Mouse (Mus musculus): ENCODE data around the gene Iqcf1.

Iqcf1 gene

DNA sequence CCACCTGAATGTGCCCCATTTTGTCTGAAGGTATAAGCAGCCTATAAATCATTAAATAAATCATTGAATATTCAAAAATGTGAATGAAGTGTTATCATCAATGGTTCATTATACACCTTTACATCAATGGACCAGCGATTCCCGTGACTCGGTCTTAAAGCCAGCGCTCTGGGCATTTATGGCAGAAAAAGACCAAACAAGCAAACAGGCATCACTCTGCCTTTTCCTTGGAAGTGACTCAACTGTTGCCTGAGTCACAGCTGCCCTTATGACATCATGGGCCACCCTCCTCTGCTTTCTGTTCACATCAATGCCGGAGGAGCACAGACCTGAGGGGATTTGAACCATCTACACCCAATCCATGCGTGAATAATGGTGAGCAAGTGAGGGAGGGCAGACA is at the start of gene Iqcf1:
Iqcf1 (plus strand) TSS at position 301 of the 400 bp plus-strand sequence.
- no peak for DNase-seq (ENCODE audit: low spot score)

DNA sequence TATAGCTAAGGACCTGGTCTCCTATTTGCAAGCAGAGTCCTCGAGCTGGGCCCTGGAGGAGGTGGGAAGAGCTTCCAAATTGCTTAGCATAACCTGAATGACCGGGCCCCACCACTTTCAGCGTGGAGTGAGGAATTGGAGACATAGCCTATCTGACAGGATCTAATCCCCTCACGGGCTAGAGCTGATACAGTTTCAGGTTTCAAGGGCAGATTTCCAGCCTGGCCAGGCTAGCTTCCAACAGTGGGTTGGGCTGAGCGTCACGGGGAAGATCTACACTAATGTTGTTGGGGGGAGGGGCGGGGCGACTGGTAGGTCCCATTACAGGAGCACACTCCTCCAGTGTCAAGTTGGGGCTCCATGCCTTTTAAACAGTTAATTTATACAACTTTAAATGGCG is 49.1 kb upstream of the Iqcf1 start:
- DNase-seq (ENCODE audit: low spot score): no peak

DNA sequence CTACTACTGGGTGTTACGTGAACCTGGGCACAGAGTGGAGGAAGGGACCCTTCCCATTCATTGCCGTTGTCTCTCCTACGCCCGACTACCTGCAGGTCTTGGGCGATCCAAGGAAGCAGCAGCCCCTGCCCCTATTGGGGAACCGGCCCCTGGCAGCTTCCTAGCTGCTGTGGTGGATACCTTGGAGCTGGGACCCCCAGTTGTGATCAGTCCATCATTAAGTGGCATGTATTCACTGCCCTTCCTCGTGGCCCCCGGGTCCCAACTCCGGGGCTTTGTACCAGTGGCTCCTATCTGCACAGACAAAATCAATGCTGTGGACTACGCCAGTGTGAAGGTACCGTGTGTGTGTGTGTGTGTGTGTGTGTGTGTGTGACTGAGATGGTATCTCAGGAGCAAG is 48.5 kb upstream of the Iqcf1 start:
- no peak for DNase-seq (ENCODE audit: low spot score)

DNA sequence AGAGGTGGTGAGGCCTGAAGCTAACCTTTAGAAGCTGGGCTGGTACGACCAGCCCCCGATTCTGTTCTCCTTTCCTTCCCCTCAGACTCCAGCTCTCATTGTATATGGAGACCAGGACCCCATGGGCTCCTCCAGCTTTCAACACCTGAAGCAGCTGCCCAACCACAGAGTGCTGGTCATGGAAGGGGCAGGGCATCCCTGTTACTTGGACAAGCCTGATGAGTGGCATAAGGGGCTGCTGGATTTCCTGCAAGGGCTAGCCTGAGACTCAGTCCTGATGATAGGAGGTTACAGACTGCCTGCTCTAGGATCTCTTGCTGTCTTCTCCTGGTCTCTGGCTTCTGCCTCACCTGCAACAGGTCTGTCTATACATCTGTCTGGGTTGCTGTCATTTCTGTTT is 47.9 kb upstream of the Iqcf1 start:
- no peak for DNase-seq (ENCODE audit: low spot score)

DNA sequence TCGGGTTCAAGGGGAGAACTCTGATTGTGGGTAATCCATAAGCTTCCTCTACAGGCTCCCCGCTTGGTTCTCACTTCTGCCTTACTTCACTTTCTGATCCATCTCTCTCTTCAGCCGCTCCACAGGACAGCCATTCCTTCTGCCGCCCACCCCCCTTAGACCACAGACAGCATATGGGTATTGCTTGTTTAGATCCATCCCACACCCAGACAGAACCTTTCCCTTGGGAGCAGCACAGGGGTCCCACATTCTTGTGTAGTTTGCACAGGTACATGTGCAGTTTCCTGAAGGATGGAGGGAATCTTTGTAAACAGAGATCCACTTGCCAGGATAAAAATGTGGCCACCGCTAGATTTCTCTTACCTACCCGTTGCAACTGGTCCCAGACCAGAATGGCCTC is 47.4 kb upstream of the Iqcf1 start:
- DNase-seq (ENCODE audit: low spot score): no peak

DNA sequence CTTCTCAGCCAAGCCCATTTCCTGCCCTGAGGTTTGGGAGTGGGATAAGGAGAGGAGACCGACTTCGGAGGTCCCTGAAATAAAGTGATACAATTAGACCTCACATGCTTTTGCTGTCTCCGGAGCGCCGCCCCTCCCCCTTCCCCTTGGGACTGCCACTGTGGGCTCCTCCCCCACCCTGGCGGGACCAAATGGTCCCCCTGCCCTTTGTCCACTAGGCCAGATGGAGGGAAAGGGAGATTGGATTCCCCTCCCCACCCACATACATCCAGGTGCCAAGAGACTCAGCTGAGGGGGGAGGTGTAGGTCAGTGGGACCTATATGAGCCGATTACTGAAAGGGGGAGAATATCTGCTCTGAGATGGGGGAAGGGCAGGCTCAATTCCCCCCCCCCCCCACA is 46.9 kb upstream of the Iqcf1 start:
- DNase-seq (ENCODE audit: low spot score): no peak

DNA sequence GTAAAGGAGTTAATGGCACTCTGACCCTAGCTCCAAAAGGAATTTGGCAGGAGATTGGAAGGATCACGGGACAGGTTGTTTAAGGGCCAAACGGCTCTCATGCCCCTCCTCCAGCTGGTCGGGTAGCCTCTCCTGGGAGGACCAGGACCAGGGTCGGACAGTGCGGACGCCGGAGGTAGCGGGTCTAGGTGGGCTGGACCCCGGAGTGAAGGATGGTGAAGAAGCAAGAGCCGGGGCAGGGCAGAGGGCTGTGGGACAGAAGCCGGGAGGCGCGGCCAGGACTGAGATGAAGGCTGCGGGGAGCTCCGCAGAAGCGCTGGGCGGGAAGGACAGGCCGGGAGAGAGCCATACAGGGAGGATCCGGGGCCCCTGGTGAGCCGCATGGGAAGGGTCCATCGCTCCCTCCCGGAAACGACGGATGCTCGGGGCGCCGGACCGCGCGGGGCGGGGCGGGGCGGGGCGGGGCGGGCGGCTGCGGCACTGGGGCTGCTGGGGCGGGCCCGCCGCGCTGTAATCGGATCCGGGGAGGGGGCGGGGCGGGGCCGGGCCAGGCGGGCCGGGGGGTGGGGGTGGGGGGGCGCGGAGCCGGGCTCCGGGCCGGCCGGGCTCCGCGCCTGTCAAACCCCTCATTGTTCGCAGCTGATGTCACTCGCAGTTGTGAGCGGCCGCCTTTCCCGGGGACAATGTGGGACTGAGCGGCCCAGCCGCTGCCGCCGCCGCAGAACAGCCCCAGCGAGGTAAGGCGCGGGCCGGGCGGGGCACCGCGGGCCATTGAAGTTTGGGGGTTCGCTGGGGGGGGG is 46.3 kb upstream of the Iqcf1 start, which contains the start of gene Pcbp4:
Pcbp4 (plus strand) TSS at position 21 of the 800 bp plus-strand sequence.
- DNase-seq (ENCODE audit: low spot score): no peak

DNA sequence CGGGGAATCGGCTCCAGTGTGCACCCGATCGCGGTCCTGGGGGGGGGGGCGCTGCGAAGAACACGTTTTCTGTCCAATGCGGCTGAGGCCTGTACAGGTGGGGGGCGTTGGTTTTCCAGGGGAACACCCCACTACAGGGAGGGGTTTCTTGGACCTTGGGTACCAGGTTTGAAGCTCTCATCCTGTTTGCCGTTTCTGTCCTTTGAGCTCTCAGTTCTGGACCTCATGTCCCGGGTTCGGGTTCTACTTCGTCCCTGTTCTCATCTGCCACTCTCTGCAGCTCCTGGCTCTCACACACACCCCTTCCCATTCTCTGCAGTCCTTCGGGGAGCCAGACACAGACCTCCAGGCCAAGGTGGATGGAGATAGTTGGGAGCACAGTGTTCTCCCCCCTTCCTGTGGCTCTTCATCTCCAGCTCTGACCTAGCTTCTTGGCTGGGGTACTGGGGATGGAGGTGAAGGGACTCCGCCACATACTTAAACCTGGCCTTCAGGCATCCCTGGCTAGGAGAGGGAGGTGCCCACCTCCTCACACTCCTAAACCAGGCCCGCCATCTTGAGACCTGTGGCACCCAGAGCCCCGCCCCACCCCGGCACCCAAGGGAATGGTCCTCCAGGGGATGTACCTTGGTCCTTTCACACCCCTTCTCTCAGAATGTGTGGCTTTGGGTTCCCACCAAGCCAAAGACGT is 45.6 kb upstream of the Iqcf1 start:
- DNase-seq (ENCODE audit: low spot score): no peak

DNA sequence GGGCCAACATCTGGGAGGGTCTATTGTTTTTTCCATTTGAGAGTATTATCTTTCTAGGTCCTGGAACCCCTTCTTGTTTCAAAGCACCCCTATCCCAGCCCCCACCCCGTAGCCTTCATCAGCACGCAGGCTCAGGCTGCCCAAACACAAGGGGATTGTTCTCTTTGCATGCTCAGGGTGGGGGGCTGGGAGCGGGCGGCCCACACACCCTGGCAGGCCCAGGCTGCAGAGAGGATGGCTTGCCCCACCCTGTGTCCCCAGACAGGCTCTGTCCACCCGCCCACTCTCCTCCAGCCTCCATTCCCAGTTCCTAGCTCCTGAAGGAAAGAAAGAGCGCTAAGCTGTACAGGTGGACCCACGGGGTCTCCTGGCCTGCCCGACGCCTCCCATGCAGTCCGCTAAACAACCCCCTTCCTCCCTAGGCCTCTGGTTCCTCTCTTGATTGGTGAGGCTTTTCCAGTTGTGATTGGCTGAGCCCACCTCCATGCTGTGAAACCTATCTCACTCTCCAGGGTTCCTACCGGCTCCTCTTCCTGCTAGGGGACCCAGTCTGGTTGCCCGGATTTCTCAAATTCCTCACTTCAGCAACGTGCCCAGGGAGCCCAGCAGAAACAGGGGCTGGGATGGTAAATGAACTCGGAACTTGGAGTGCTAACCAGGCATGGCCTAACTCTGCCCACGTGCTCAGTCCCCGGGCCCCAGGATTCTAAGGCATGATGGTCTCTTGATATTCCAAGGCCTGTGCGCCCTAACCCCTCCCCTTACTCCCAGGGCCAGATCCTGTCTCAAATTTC is 44.7 kb upstream of the Iqcf1 start:
- DNase-seq (ENCODE audit: low spot score): no peak

DNA sequence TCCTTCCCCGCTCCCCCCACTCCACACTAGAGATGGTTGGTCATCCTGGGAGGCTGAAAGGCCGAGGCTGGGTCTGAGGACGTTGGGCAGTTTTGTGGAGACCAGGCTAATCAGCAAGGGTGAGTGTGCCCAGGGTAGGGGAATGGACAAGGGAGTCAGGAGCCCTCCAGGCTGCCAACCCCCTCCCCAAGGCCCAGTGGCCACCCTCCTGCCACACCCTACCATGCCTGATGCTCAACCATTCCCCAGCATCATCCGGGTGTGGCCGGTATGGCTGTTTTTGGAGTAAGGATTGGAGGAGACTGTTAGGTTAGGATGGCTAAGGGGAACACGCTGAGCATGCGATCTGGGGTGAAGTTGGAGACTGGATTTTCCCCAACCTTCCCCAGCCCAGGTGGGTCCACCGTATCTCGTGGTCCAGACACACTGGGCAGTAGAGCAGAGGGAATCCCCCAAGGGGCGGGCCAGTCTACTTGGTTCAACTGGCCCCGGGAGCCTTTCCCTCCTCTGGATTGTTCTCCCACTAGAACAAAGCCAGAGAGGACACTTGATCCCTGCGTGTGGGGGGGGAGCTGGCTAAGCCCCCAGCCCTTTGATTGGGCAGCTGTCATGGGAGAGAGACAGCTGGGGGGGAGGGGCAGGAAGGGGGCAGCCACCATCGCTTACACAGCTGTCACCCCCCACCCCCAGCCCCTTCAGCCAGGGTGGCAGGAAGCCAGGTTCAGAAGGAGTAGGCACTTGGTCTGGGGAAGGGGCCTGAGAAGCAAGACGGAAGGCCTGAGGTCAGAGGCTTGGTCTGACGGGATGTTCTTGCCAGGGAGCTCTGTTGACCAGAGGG is 43.2 kb upstream of the Iqcf1 start:
- DNase-seq (ENCODE audit: low spot score): no peak

DNA sequence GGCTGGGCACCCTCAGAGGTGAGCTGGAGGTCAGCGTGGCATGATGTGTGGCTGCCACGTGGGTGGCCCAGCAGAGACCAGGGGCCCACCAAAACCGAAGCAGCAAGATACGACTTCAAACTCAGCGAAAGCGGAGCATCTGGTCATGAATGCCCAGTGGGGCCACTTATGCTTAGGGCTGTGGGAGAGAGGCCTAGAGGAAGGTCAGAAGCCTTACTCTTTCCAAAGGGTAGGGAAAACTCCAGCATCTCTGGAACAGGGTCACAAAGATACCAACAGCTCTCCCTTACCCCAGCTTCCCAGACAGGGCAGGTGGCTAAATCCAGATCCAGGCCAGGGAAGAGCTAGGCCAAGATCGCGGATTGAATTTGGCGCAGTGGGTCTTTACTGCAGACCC is 42.6 kb upstream of the Iqcf1 start:
- DNase-seq (ENCODE audit: low spot score): no peak

DNA sequence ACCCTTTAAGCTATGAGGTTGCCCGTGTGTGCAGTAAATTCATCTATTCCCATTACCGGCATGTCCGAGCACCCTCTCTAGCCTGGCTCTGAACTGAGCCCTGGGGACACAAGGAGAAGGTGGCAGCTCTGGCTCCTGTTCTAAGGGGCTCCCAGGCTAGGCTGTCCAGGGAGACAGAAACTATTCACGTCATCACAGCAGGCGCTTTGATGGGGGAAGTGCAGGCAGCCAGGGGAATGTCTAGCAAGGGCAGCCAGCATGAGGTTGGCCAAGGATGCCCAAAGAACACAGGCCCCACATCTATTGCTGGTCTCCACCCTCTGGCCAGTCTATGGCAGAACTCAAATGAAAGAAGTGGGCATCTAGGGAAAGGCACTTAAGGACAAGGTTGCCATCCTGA is 41.8 kb upstream of the Iqcf1 start:
- no peak for DNase-seq (ENCODE audit: low spot score)

DNA sequence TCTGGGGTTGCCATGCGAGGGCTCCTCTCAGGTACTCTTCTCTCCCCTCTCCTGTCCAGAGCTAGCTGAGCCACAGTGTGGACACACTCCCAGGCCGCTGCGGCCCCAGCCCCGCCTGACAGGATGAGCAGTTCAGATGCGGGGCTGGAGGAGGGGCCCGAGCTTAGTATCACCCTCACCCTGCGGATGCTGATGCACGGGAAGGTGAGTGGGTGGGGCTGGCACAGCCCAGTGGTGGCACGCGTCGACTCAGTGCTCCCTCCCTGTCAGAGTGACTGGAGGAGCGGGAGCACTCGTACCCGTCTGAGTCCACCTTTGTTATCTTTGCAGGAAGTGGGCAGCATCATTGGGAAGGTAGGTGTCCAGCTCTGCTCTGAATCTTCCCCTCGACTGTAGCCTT is 39.8 kb upstream of the Iqcf1 start:
- no peak for DNase-seq (ENCODE audit: low spot score)

DNA sequence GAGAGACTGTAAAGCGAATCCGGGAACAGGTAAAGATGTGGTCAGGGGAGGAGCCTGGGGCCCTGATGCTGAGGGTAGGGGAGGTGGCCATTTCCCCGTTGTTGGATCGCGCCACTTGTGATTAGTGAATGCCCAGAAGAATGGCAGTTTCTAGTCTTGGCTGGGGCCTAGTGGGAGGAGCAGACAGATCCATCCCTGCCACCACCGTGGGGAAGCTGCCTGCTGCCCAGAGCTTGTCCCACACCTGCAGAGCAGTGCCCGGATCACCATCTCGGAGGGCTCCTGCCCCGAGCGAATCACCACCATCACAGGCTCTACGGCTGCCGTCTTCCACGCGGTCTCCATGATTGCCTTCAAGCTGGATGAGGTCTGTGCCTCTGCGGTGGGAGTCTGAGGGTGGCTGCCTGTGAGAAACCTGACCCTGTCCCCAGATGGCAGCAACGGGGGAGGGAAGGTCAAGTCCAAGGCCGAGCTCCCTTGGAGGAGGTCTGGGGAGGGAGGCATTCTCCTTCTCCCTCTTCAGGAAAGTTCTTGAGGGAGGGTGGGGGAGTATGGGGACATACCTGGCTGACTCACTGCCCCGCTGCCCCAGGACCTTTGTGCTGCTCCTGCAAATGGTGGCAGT is 39.3 kb upstream of the Iqcf1 start:
- DNase-seq (ENCODE audit: low spot score): no peak

DNA sequence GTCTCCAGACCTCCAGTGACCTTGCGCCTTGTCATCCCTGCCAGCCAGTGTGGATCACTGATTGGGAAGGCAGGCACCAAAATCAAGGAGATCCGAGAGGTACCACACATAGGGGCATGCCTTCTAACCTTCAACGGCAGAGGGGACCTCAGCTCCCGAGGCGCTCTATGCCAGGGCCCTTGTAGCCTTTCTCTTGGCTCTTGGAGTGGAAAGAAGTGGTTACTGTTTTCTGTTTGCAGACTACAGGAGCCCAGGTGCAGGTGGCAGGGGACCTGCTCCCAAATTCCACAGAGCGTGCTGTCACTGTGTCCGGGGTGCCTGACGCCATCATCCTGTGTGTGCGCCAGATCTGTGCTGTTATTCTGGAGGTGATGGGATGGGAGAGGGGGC is 38.7 kb upstream of the Iqcf1 start:
- no peak for DNase-seq (ENCODE audit: low spot score)

DNA sequence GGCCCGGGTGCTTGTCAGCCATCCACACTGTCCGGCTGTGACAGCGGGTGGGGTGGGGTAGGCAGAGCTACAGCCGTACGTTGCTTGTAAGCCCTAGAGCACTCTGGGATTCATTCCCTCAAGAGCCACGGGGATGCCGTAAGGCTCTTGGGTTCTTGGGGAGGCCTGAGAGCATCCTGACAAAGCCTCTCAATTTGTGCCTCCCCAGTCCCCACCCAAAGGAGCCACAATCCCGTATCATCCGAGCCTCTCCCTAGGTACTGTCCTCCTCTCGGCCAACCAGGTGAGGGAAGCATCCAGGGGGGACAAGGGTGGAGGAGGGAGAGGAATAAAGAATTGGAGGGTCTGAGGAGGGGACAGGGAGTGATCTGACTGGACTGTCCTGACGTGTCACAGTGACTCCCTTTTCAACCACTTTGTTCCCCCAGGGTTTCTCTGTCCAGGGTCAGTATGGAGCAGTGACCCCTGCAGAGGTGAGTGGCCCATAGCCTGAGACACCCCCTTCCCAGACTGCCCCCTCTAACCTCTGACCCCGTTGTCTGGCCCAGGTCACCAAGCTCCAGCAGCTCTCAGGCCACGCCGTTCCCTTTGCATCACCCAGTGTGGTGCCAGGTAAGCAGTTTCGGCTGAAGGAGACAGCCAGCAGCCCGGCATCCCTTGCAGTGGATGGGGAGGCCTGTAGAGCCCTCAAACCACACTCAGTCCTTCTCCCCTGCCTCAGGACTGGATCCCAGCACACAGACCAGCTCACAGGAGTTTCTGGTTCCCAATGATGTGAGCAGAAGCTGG is 37.9 kb upstream of the Iqcf1 start:
- DNase-seq (ENCODE audit: low spot score): no peak

DNA sequence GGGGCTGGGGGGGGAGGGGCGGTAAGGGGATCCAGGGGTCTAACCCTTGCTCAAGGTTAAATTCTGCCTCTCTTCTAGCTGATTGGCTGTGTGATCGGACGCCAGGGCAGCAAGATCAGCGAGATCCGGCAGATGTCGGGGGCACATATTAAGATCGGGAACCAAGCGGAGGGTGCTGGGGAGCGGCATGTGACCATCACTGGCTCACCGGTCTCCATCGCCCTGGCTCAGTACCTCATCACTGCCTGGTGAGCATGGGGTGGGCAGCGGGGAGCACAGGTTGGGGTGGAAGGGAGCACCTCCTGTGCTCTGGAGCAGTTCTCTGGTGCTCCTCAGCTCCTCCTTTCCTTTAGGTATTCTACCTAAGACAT is 37.4 kb upstream of the Iqcf1 start:
- no peak for DNase-seq (ENCODE audit: low spot score)

DNA sequence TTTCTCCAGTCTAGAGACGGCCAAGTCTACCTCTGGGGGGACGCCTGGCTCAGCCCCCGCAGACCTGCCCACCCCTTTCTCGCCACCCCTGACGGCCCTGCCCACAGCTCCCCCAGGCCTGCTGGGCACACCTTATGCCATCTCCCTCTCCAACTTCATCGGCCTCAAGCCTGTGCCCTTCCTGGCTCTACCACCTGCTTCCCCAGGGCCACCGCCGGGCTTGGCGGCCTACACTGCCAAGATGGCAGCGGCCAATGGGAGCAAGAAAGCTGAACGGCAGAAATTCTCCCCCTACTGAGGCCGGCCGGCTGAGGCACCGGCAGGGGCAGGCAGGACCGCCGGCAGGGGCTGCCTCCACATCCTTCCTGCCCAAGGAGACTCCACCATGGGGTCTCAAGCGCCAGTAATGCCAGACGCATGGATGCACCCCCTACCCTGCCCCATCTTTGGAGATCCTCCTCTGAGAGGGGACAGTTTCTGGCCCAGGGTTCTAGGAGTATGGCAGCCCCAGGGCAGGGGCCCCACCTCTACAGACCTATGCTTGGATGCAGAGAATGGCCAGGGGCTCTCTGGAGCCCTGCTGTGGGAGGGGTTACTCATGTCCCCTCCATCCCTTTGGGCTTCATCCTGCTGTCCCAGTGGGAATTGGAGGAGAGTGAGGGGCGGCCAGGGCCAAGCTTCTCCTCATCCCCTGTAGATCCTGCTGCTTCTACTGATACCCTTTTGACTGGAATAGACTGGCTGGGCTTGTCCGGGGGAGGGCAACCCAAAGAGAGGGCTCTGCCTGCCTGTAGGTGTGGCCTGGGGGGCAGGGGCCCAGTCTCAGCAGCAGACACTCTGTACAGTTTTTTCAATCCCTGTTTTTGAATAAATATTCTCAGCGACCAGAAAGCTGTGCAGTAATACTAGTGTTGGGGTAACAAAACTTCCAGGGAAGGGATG is 36.4 kb upstream of the Iqcf1 start:
- no peak for DNase-seq (ENCODE audit: low spot score)

DNA sequence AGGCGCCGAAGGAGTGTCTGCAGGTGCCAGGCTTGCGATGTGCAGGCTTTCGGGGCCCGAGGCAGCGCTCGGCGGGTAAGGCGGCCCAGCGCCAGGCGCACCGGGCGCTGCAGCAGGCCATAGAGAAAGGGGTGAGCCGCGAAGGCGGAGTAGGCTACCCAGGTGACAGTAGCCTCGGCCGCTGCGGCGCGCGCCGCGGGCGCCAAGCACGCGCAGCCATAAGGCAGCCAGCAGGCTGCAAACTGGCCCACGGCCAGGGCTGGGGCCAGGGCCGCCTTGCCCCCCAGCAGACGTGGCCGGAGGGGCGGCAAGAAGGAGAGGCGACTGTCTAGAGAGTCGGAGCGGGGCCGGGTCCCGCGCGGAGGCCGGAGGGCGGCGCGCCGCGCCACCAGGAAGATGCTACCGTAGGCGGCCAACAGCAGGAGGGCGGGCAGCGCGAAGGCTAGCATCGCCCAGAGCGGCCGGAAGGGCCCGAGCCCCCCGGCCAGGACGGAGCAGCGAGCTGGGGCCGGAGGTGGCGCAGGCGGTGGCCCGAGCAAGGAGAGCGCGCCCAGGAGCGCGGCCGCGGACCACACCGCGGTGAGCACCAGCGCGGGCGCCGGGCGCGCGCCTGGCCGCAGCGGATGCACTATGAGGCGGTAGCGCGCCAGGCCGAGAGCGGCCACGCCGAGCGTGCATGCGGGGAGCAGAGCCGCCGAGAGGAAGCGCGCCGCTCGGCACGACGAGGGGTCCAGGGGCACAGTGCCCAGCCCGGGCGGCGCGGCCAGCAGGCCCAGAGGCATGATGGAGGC is 34.8 kb upstream of the Iqcf1 start:
- peak; percentile 40 for DNase-seq (ENCODE audit: low spot score)
